Mouse (Mus musculus) CH12.LX (cell line): Measurements from ENCODE around the gene St8sia4. TPM values are rescaled to one million over a fixed set of nuclear protein-coding genes. Genes with fewer than 3 reads are reported as not detected.

Experiments
- DNase-seq: peaks from one replicate; pipeline ENCODE4 v3.0.0-alpha.2; 2013; ENCODE audit errors: extremely low read depth
- H3K27ac ChIP-seq: 2 replicates; pipeline ENCODE4 v1.5.1; 2012; ENCODE audit warnings: low read depth, mild to moderate bottlenecking, control low read depth, moderate library complexity; ENCODE audit not compliant: insufficient read depth
- H3K27me3 ChIP-seq: replicated peaks from 2 replicates; pipeline ENCODE3; 2012; ENCODE audit warnings: inconsistent platforms
- H3K36me3 ChIP-seq, 2 experiments: replicated peaks in 1 of 2; 2 replicates each; pipeline versions ENCODE3 to v1.6.1; 2012; ENCODE audit warnings: inconsistent platforms in 1 of 2, low read length in 1 of 2, mild to moderate bottlenecking in 1 of 2, mixed read lengths in 1 of 2, moderate library complexity in 1 of 2; ENCODE audit not compliant: control insufficient read depth in 1 of 2, insufficient read depth in 1 of 2
- H3K4me1 ChIP-seq, 2 experiments: 2 replicates each; pipeline ENCODE4 v1.6.1; 2012; ENCODE audit warnings: inconsistent platforms in 1 of 2, moderate library complexity in 1 of 2; ENCODE audit not compliant: insufficient read depth in 2 of 2, control insufficient read depth in 1 of 2
- H3K4me2 ChIP-seq: 2 replicates; pipeline ENCODE4 v1.6.1; 2012; ENCODE audit warnings: low read depth, mild to moderate bottlenecking, control low read depth; ENCODE audit not compliant: poor library complexity, insufficient read depth, severe bottlenecking
- H3K4me3 ChIP-seq, 3 experiments: fragments of 150-350 bp in 1 of 3; sonication (generic) in 1 of 3; replicated peaks in 1 of 3; 2 replicates each; pipeline versions ENCODE3 to v1.5.1; 2011 to 2012; ENCODE audit warnings: low read depth in 2 of 3, low read length in 2 of 3, mild to moderate bottlenecking in 2 of 3, moderate library complexity in 2 of 3, control low read depth in 1 of 3, improper control_type of control experiment in 1 of 3, inconsistent platforms in 1 of 3, mixed read lengths in 1 of 3; ENCODE audit not compliant: poor library complexity in 1 of 3
- H3K79me2 ChIP-seq: replicated peaks from 2 replicates; pipeline ENCODE4 v1.6.1; 2012; ENCODE audit warnings: mild to moderate bottlenecking, moderate library complexity; ENCODE audit not compliant: control insufficient read depth, poor library complexity, insufficient read depth, severe bottlenecking; ENCODE audit errors: extremely low read depth
- H3K9ac ChIP-seq: 2 replicates; pipeline ENCODE4 v1.6.1; 2012; ENCODE audit warnings: low read depth, mild to moderate bottlenecking, control low read depth, moderate library complexity; ENCODE audit not compliant: insufficient read depth
- H3K9me3 ChIP-seq: replicated peaks from 2 replicates; pipeline ENCODE3; 2012; ENCODE audit warnings: low read length, inconsistent platforms, mixed read lengths
- BHLHE40 ChIP-seq: IDR thresholded peaks from 2 replicates; pipeline ENCODE4 v1.6.1; 2011; ENCODE audit warnings: mild to moderate bottlenecking, low read depth, low read length, improper control_type of control experiment
- CHD1 ChIP-seq: IDR thresholded peaks from 2 replicates; pipeline ENCODE4 v1.6.1; 2012; ENCODE audit warnings: low read depth, low read length, improper control_type of control experiment, inconsistent platforms
- CTCF ChIP-seq, 2 experiments: IDR thresholded peaks in 1 of 2; conservative IDR thresholded peaks in 1 of 2; 2 replicates each; pipeline ENCODE4 v1.5.1; 2011 to 2012; ENCODE audit warnings: low read depth in 2 of 2, low read length in 2 of 2, improper control_type of control experiment in 1 of 2, inconsistent platforms in 1 of 2, mild to moderate bottlenecking in 1 of 2, moderate library complexity in 1 of 2
- ELF1 ChIP-seq: IDR thresholded peaks from 2 replicates; pipeline ENCODE4 v1.6.1; 2014; ENCODE audit warnings: low read depth, mild to moderate bottlenecking, inconsistent platforms, low read length, improper control_type of control experiment
- EP300 ChIP-seq: IDR thresholded peaks from 2 replicates; pipeline ENCODE4 v1.6.1; 2011; ENCODE audit warnings: low read length, improper control_type of control experiment
- ETS1 ChIP-seq: conservative IDR thresholded peaks from 2 replicates; pipeline ENCODE4 v1.6.1; 2012; ENCODE audit warnings: low read depth, mild to moderate bottlenecking, inconsistent platforms, low read length, improper control_type of control experiment, moderate library complexity
- HCFC1 ChIP-seq: IDR thresholded peaks from 2 replicates; pipeline ENCODE4 v1.6.1; 2012; ENCODE audit warnings: low read depth, mild to moderate bottlenecking, inconsistent platforms, low read length, improper control_type of control experiment
- IRF4 ChIP-seq: IDR thresholded peaks from 2 replicates; pipeline ENCODE4 v1.6.1; 2014; ENCODE audit warnings: low read depth, mild to moderate bottlenecking, inconsistent platforms, low read length, improper control_type of control experiment
- JUN ChIP-seq: IDR thresholded peaks from 2 replicates; pipeline ENCODE4 v1.6.1; 2011; ENCODE audit warnings: low read depth, mild to moderate bottlenecking, low read length, improper control_type of control experiment, moderate library complexity; ENCODE audit not compliant: insufficient read depth
- JUND ChIP-seq: conservative IDR thresholded peaks from 2 replicates; pipeline ENCODE4 v1.6.1; 2011; ENCODE audit warnings: low read depth, low read length, improper control_type of control experiment
- MAZ ChIP-seq: IDR thresholded peaks from 2 replicates; pipeline ENCODE4 v1.6.1; 2012; ENCODE audit warnings: low read depth, mild to moderate bottlenecking, inconsistent platforms, low read length, improper control_type of control experiment, moderate library complexity
- MEF2A ChIP-seq: IDR thresholded peaks from 2 replicates; pipeline ENCODE4 v1.6.1; 2014; ENCODE audit warnings: low read depth, mild to moderate bottlenecking, inconsistent platforms, low read length, improper control_type of control experiment, borderline replicate concordance
- MYC ChIP-seq: IDR thresholded peaks from 2 replicates; pipeline ENCODE4 v1.6.1; 2011; ENCODE audit warnings: low read depth, mild to moderate bottlenecking, improper control_type of control experiment, low read length
- POLR2A ChIP-seq: IDR thresholded peaks from 2 replicates; pipeline ENCODE4 v1.6.1; 2011; ENCODE audit warnings: low read depth, mild to moderate bottlenecking, improper control_type of control experiment, low read length
- RCOR1 ChIP-seq: conservative IDR thresholded peaks from 2 replicates; pipeline ENCODE4 v1.6.1; 2012; ENCODE audit warnings: low read depth, mild to moderate bottlenecking, inconsistent platforms, low read length, improper control_type of control experiment
- SIN3A ChIP-seq: IDR thresholded peaks from 2 replicates; pipeline ENCODE4 v1.6.1; 2012; ENCODE audit warnings: low read length, improper control_type of control experiment, inconsistent platforms
- TBP ChIP-seq: conservative IDR thresholded peaks from 2 replicates; pipeline ENCODE4 v1.6.1; 2011; ENCODE audit warnings: low read depth, low read length, improper control_type of control experiment
- TCF12 ChIP-seq: IDR thresholded peaks from 2 replicates; pipeline ENCODE4 v1.6.1; 2014; ENCODE audit warnings: low read depth, mild to moderate bottlenecking, inconsistent platforms, low read length, improper control_type of control experiment
- UBTF ChIP-seq: IDR thresholded peaks from 2 replicates; pipeline ENCODE4 v1.6.1; 2012; ENCODE audit warnings: low read depth, mild to moderate bottlenecking, inconsistent platforms, low read length, improper control_type of control experiment, moderate library complexity
- USF1 ChIP-seq: IDR thresholded peaks from 2 replicates; pipeline ENCODE4 v1.6.1; 2014; ENCODE audit warnings: low read depth, mild to moderate bottlenecking, inconsistent platforms, low read length, improper control_type of control experiment
- USF2 ChIP-seq: conservative IDR thresholded peaks from 2 replicates; pipeline ENCODE4 v1.6.1; 2011; ENCODE audit warnings: low read depth, low read length, improper control_type of control experiment
- ZC3H11A ChIP-seq: IDR thresholded peaks from 2 replicates; pipeline ENCODE4 v1.6.1; 2012; ENCODE audit warnings: low read depth, mild to moderate bottlenecking, inconsistent platforms, low read length, improper control_type of control experiment
- dilution Hi-C: fragments of 300-500 bp; cut with MboI; formaldehyde crosslinking; loops from 2 replicates; pipeline ENCODE4 v1.14.3; 2020; ENCODE audit warnings: low sequenced_read_pairs; ENCODE audit not compliant: extremely low pct_unique_long_range_greater_than_20kb, extremely low pct_ligation_motif_present
- in situ Hi-C: fragments of 300-500 bp; cut with MboI; formaldehyde crosslinking; loops from 3 replicates; pipeline ENCODE4 v1.14.3; 2019; ENCODE audit warnings: low sequenced_read_pairs, low pct_ligation_motif_present, low pct_unique_long_range_greater_than_20kb, mixed read lengths
- polyA plus RNA-seq: library from polyadenylated mRNA; unstranded; fragments of >175 nt; gene quantifications from 2 replicates; pipeline ENCODE4 v1.2.1, GENCODE M21; 2012; ENCODE audit warnings: low read depth; ENCODE audit not compliant: insufficient read length
- total RNA-seq, 2 experiments: library from RNA; depleted of rRNA; stranded (reverse); fragments of 300-350 nt in 1 of 2; fragments of >200 nt in 1 of 2; gene quantifications; 2 replicates each; pipeline ENCODE4 v1.2.3; 2012 to 2014

St8sia4 gene
- total and polyA plus RNA-seq, 3 experiments = 2.3 to 13.6 (median 12.7) TPM

GRCm38 (mm10) chr1:95655564-95655963 is 11.8 kb downstream of the St8sia4 start:
- Histone ChIP-seq H3K4me2 (peak overlapping the region; percentile 84), H3K27me3 (no peaks in the 10 kb centered on the region)
- TF ChIP-seq TBP = peak; percentile 44; the same call in 1 of the 2 replicates
- TF ChIP-seq RCOR1 = no peak
- 0 out of 2 replicates have a peak, but pooled peaks have one; percentile 25 for TF ChIP-seq MAZ
- peak; percentile 25; the same call in 1 of the 2 replicates for TF ChIP-seq POLR2A
- 0 out of 2 replicates have a peak, but pooled peaks have one; percentile 24 for TF ChIP-seq SIN3A
- 0 out of 2 replicates have a peak, but pooled peaks have one; percentile 7 for TF ChIP-seq IRF4
- peak; percentile 91 for TF ChIP-seq CHD1
- TF ChIP-seq HCFC1 = no peak
- no peak for TF ChIP-seq UBTF
- TF ChIP-seq BHLHE40 = 0 out of 2 replicates have a peak, but pooled peaks have one; percentile 4
- 0 out of 2 replicates have a peak, but pooled peaks have one; percentile 57 for TF ChIP-seq MYC
- TF ChIP-seq EP300 = peak; percentile 33; the same call in 1 of the 2 replicates
- no peak for TF ChIP-seq ZC3H11A
- TF ChIP-seq, all 38 proteins: peak for 9
- dilution Hi-C loops = no loop called here
- peak overlapping the region; percentile 82 for H3K27ac ChIP-seq
- DNase-seq = no peak
- H3K4me1 ChIP-seq = peaks cover 0 to 13% of the 10 kb centered on the region in 2 experiments; a peak in 1 of 4 replicates
- H3K79me2 ChIP-seq = no peaks in the 10 kb centered on the region; the same call in 1 of the 2 replicates
- no peak overlapping the region for H3K4me3 ChIP-seq
- in situ Hi-C loops = no loop called here
- H3K36me3 ChIP-seq = no peaks in the 10 kb centered on the region
- no peaks in the 10 kb centered on the region for H3K9me3 ChIP-seq
- H3K9ac ChIP-seq = peak overlapping the region; percentile 56; the same call in 1 of the 2 replicates

- dilution Hi-C loops = no loop called here
- no peak for DNase-seq
- peak overlapping the region; percentile 70; the same call in 1 of the 2 replicates for H3K4me2 ChIP-seq
These were observed 13.9 kb downstream of the St8sia4 start for GRCm38 (mm10) chr1:95653445-95653844.

More at GRCm38 (mm10) chr1:95653445-95653844, 13.9 kb downstream of the St8sia4 start:
- H3K27ac ChIP-seq = peak overlapping the region; percentile 61
- no peak overlapping the region for H3K9ac ChIP-seq
- no peaks in the 10 kb centered on the region for H3K27me3 ChIP-seq
- peaks cover 0 to 13% of the 10 kb centered on the region in 2 experiments; a peak in 1 of 4 replicates for H3K4me1 ChIP-seq
- H3K36me3 ChIP-seq = no peaks in the 10 kb centered on the region
- no peaks in the 10 kb centered on the region for H3K9me3 ChIP-seq
- no peaks in the 10 kb centered on the region; the same call in 1 of the 2 replicates for H3K79me2 ChIP-seq
- peak; percentile 87 for TF ChIP-seq JUN
- TF ChIP-seq CTCF (conservative IDR thresholded peaks at IDR 0.05 in 1 of 2, IDR thresholded peaks at IDR 0.05 in 1 of 2; ENCODE audit: low read depth in 2 of 2, low read length in 2 of 2) = no peak
- TF ChIP-seq TCF12 = 0 out of 2 replicates have a peak, but pooled peaks have one; percentile 33
- peak; percentile 76 for TF ChIP-seq ETS1
- no peak for TF ChIP-seq USF2
- peak; percentile 79 for TF ChIP-seq BHLHE40
- TF ChIP-seq IRF4 = peak; percentile 58; the same call in 1 of the 2 replicates
- TF ChIP-seq ELF1 = no peak
- TF ChIP-seq USF1 = no peak
- TF ChIP-seq EP300 = peak; percentile 44
- peak; percentile 85 for TF ChIP-seq MEF2A
- 0 out of 2 replicates have a peak, but pooled peaks have one; percentile 50 for TF ChIP-seq JUND
- no peak overlapping the region for H3K4me3 ChIP-seq
- in situ Hi-C loops = no loop called here
